Comparison of ENCODE assay signal across 20 mouse cellular contexts in genomic region chr1:36052672-36053071, GRCm38 (mm10). TPM values are rescaled to one million over a fixed set of nuclear protein-coding genes. Genes with fewer than 3 reads are reported as not detected.
DNase-seq lines count a peak whose midpoint lies in the region; ATAC-seq and TF ChIP-seq lines count a peak whose summit lies in the region.
"Had no signal": no experiment of that assay in that cellular context is flagged by ENCODE, and none has a peak within 500 bp of the region (broad histone marks: within the 10 kb centered on the region; RNA-seq: fewer than 3 reads in every experiment).

No protein-coding gene starts in this region.

- intact Hi-C loops in heart, postnatal 14 days (cut with DNase I) = no loop called here

- no peaks in the 10 kb centered on the region for H3K27me3 ChIP-seq in neural tube, embryonic 15.5 days (replicated peaks)
- no peaks in the 10 kb centered on the region for H3K27me3 ChIP-seq in intestine, postnatal 0 days (replicated peaks; ENCODE audit: control insufficient read depth, insufficient read depth, low read length)
- H3K27me3 ChIP-seq: heart, embryonic 13.5 days; hindbrain, embryonic 12.5 days had no signal

- DNase-seq in heart, adult 9 months (ENCODE audit: low spot score in 2 of 2) = peak; percentile 31 to 50
- DNase-seq in heart, postnatal 14 days = no peak
- peak; percentile 5 for DNase-seq in neural tube, embryonic 10.5 days (ENCODE audit: extremely low spot score, low spot score)
- no peak for DNase-seq in frontal cortex, adult 2 months (ENCODE audit: extremely low spot score in 1 of 2, low spot score in 1 of 2)
- DNase-seq: adrenal gland, postnatal 14 days; cerebellum, adult 9-11 months; forebrain, postnatal 0 days; gastrocnemius, postnatal 10 days; kidney, postnatal 14 days; right cerebral cortex, adult 18-20 months; thymus, postnatal 4 days had no signal

- no peak overlapping the region for H3K27ac ChIP-seq in neural tube, embryonic 15.5 days (replicated peaks)
- H3K27ac ChIP-seq in intestine, postnatal 0 days (ENCODE audit: low read depth, low read length) = no peak overlapping the region
- H3K27ac ChIP-seq: heart, embryonic 13.5 days; hindbrain, embryonic 12.5 days; liver, embryonic 14.5 days had no signal

- no peak overlapping the region for H3K4me2 ChIP-seq in neural tube, embryonic 15.5 days
- no peak overlapping the region for H3K4me2 ChIP-seq in intestine, postnatal 0 days (replicated peaks; ENCODE audit: low read depth)
- H3K4me2 ChIP-seq: heart, embryonic 13.5 days; hindbrain, embryonic 12.5 days had no signal

- H3K4me3 ChIP-seq in neural tube, embryonic 15.5 days (replicated peaks) = no peak overlapping the region
- H3K4me3 ChIP-seq in intestine, postnatal 0 days (ENCODE audit: low read depth, low read length) = no peak overlapping the region
- H3K4me3 ChIP-seq: heart, embryonic 13.5 days; hindbrain, embryonic 12.5 days; megakaryocyte, embryonic 14.5 days had no signal

- no peaks in the 10 kb centered on the region for H3K36me3 ChIP-seq in neural tube, embryonic 15.5 days
- H3K36me3 ChIP-seq in intestine, postnatal 0 days (ENCODE audit: control insufficient read depth, insufficient read depth) = no peaks in the 10 kb centered on the region
- H3K36me3 ChIP-seq: heart, embryonic 13.5 days; hindbrain, embryonic 12.5 days had no signal

- 95% methylated on average over 5 of the region's 5 CpGs for WGBS in neural tube, embryonic 15.5 days
- WGBS in intestine, postnatal 0 days = 73% methylated on average over 5 of the region's 5 CpGs

- no peak for ATAC-seq in neural tube, embryonic 15.5 days (ENCODE audit: low FRiP score)
- peak; percentile 96 for ATAC-seq in granulocyte monocyte progenitor cell, adult 5-6 weeks (replicated peaks; ENCODE audit: poor library complexity, severe bottlenecking)
- peak; percentile 34; the same call in 1 of the 2 replicates for ATAC-seq in neutrophil, adult 5-6 weeks (ENCODE audit: extremely low read depth, insufficient number of reproducible peaks, low FRiP score, poor library complexity, severe bottlenecking)
- ATAC-seq in intestine, postnatal 0 days = no peak
- ATAC-seq: forebrain, postnatal 0 days; intestine, embryonic 16.5 days had no signal

- no peaks in the 10 kb centered on the region for H3K9me3 ChIP-seq in neural tube, embryonic 15.5 days (replicated peaks)
- no peaks in the 10 kb centered on the region for H3K9me3 ChIP-seq in intestine, postnatal 0 days (ENCODE audit: control insufficient read depth)
- H3K9me3 ChIP-seq: heart, embryonic 13.5 days; hindbrain, embryonic 12.5 days had no signal

- no peak overlapping the region for H3K9ac ChIP-seq in neural tube, embryonic 15.5 days (replicated peaks)
- H3K9ac ChIP-seq in intestine, postnatal 0 days (ENCODE audit: low read depth, low read length) = no peak overlapping the region
- H3K9ac ChIP-seq: forebrain, postnatal 0 days; heart, embryonic 13.5 days; hindbrain, embryonic 12.5 days; liver, embryonic 14.5 days had no signal

- no peak for TF ChIP-seq CTCF in intestine, postnatal 0 days (IDR thresholded peaks at IDR 0.05; ENCODE audit: low read depth)

- no peaks in the 10 kb centered on the region for H3K4me1 ChIP-seq in neural tube, embryonic 15.5 days
- no peaks in the 10 kb centered on the region; the same call in 1 of the 2 replicates for H3K4me1 ChIP-seq in intestine, postnatal 0 days (replicated peaks; ENCODE audit: control insufficient read depth, insufficient read depth, low read length)
- H3K4me1 ChIP-seq: heart, embryonic 13.5 days; hindbrain, embryonic 12.5 days had no signal

RNA-seq across cellular contexts. Expression of gene Hs6st1, which starts 15.5 kb away (rescaled TPM):
- total RNA-seq in heart, postnatal 14 days (2021) = 10 to 100 TPM; 24.8 to 26.4 TPM
- polyA plus RNA-seq in neural tube, embryonic 15.5 days (2015; fragmentation: Nextera tagmentation; extraction: Ambion mirVana) = 11.7 and 24.1 TPM in 2 replicates
- total RNA-seq in granulocyte monocyte progenitor cell, adult 5-6 weeks (2014; fragmentation: Nextera tagmentation) = 10.3 and 11.5 TPM in 2 replicates
- 6.5 and 8.9 TPM in 2 replicates for total RNA-seq in granulocyte monocyte progenitor cell, adult 5-6 weeks (2017)
- 12.7 and 14.1 TPM in 2 replicates for total RNA-seq in neutrophil, adult 5-6 weeks (2017)
- 6.4 and 6.7 TPM in 2 replicates for polyA plus RNA-seq in intestine, postnatal 0 days (2015; fragmentation: Nextera tagmentation; extraction: Ambion mirVana)
- polyA plus RNA-seq in frontal cortex, adult 2 months (2012; rRNA removed) = 44.8 and 44.9 TPM in 2 replicates

Comparison
In these comparisons a context has a peak if more than half of its experiments do, and no peak if none do; other contexts are left out.
1. DNase-seq: peak in heart, adult 9 months (2 of 2) and neural tube, embryonic 10.5 days (single experiment); none in heart, postnatal 14 days (0 of 2) and frontal cortex, adult 2 months (0 of 2).
2. ATAC-seq: peak in granulocyte monocyte progenitor cell, adult 5-6 weeks (single experiment) and neutrophil, adult 5-6 weeks (single experiment); none in neural tube, embryonic 15.5 days (single experiment) and intestine, postnatal 0 days (single experiment).